Mouse (Mus musculus) brain, adult 10 weeks (tissue): ENCODE results near the gene Dnajc13. TPM values are rescaled to one million over a fixed set of nuclear protein-coding genes. Genes with fewer than 3 reads are reported as not detected.

ENCODE experiments used
- polyA plus RNA-seq: library from polyadenylated mRNA; stranded (reverse); fragments of 350-450 nt; fragmentation: Illumina TruSeq; extraction: RNeasy Lipid Tissue Mini Kit (QIAGEN cat#74804); gene quantifications from one replicate; pipeline ENCODE4 v1.2.3, GENCODE M21; 2015; ENCODE audit warnings: low read depth, low replicate concordance

The Dnajc13 gene
- 38.2 TPM for polyA plus RNA-seq

GRCm38 (mm10) chr9:104262823-104263352 is at the start of gene Dnajc13:
Gene Dnajc13 (minus strand): TSS chr9:104262930.

GRCm38 (mm10) chr9:104126833-104127232 is 135.9 kb downstream of the Dnajc13 start, which contains the start of gene Ackr4:
Gene Ackr4 (minus strand): TSS chr9:104126933.

Other genes starting within 250 kb of the Dnajc13 start
- gene Gm28305, start 222.3 kb downstream of the Dnajc13 start, polyA plus RNA-seq: not detected
- 52.3 TPM for gene Uba5, start 199.8 kb downstream of the Dnajc13 start, polyA plus RNA-seq
- gene Acad11, start 199.6 kb downstream of the Dnajc13 start, polyA plus RNA-seq: 19.3 TPM
- 0.46 TPM for gene Ackr4, start 136.0 kb downstream of the Dnajc13 start, polyA plus RNA-seq
- gene Acpp, start 74.8 kb upstream of the Dnajc13 start, polyA plus RNA-seq: 0.15 TPM